Mouse (Mus musculus) common myeloid progenitor, adult 5-6 weeks (primary cell): ENCODE results near the gene Gm20662. TPM values are rescaled to one million over a fixed set of nuclear protein-coding genes. Genes with fewer than 3 reads are reported as not detected.

ENCODE experiments used
- ATAC-seq: replicated peaks from 2 replicates; pipeline ENCODE4 v1.8.0; 2016; ENCODE audit warnings: low read depth, mild to moderate bottlenecking, moderate TSS enrichment, inconsistent platforms; ENCODE audit not compliant: poor library complexity, severe bottlenecking
- total RNA-seq: library from RNA; stranded (forward); fragments of 200-1000, 187-1606 nt; gene quantifications from 2 replicates; pipeline ENCODE4 v1.2.3, GENCODE M21; 2017

Gene Gm20662
- total RNA-seq, 1 experiment from 2014 or later, result not detected

DNA sequence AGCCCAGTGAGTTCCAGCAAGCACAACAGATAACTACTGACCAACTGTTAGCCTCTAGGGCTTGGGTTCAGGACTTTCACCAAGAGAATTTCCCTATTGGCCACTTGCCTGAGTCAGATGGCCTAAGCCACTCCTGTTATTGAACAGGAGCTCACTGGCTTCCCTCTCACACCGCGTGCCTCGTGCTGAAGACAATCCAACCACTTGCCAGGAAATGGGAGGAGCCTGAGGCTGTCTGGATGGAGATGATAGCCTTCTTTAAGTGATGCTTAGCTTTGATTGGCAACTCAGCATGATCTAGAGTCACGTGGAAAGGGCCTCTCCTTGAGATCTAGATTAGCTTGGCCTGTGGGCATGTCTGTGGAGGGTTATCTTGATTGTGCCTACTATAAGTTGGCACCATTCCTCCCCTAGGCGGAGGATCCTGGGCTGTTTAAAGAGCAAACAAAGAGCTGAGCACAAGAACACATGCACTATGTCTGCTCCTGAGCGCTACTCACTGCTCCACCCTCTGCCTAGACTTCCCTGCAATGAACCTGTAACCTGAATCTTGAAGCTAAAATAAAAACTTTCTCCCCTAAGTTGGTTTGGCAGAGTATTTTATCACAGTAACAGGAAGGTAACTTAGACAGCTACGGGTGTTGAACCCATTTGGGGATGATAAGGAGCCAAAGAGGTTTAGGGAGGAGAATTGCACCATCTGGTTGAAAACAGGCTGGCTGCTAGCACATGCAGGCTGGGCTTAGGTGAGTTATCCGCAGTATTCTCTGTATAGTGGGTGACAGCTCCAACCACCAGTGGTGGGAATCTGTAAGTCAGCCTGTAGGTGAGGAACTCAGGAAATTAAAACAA is 24.2 kb upstream of the Gm20662 start:
- peak; percentile 65 for ATAC-seq

DNA sequence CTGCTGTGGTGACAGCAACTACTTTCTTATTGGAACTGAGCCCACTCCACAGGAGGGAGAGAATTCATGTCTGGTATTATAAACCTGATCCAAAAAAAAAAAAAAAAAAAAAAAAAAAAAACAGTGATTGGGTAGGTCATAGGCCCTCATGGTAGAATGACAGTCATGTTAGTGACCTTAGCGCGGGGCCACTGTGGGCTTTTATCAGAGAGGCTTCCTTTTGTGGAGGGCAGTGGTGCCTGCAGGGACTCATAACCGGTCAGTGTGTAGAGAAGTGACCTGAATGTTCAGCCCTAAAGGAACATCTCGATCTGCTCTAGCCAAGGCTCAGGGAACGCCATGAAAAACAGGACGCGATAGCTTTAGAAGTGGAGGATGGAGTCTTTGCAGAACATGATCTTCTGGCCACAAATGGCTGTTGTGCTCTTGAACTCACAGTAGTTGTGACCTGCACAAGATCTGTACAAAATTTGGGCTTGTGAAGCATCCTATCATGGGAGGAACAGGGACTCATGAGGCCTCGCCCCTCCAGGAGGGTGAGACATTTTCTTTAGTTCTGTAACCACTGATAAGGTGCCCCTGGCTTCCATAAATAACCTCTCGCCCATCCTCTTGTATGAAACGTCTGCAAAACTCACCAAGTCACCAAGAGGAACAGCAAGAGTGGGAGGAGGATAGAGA is 21.5 kb upstream of the Gm20662 start:
- peak; percentile 33 for ATAC-seq

DNA sequence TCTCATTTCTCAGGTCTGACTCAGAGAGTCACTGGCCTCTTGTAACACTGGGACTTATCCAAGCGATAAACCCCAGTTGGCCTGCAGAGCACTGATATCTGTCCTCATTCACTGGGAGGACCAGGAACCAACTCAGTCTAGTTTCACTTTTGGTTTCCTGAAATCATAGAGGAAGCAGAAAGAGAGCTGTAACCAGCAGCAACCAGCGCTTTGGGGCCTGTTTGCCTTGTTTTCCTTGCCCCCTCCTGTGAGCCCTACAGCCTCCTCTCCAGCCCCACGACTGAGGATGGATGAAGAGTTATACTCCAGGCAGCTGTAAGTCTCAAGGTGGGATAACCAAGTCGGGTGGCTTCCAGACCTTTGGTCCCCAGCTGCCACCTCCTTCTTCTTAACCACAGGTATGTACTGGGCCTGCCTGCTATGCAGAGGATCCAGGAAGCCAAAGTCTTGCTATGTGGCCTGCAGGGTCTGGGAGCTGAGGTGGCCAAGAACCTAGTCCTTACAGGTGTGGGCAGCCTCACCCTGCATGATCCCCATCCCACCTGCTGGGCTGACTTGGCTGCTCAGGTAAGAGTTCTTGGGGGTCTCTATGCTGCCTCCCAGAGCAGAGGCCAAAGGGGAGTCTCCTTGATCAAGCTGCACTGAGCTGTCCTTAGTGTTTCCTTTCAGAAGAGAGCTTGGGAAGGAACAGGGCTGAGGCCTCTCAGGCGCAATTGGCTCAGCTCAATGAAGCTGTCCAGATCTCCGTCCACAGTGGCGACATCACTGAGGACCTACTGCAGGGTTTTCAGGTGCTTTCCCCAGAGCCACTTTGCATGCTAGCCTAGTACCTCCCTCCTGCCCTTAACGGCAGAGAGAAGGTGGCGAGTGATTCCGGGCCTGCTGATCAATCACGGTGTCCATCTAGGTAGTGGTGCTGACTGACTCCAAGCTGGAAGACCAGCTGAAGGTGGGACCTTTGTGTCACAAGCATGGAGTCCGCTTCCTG is 20.5 kb upstream of the Gm20662 start, which contains the start of gene Uba7:
Gene Uba7 (plus strand): TSS at position 107 of the 988 bp plus-strand sequence.
- ATAC-seq, result peak; percentile 57

DNA sequence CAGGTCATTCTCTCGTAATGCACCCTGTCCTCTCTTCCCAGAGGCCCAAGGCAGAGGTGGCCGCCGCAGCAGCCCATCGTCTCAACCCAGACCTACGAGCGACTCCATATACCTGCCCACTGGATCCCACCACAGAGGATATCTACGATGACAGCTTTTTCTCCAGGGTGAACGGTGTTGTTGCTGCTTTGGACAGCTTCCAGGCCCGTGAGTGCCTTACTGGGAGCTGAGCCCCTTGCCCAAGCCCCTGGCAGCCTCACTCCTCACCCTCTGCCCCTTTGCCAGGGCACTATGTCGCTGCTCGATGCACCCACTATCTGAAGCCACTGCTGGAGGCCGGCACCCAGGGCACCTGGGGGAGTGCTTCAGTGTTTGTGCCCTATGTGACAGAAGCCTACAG is 17.3 kb upstream of the Gm20662 start:
- no peak for ATAC-seq

GRCm38 (mm10) chr9:107981684-107982605 is 14.2 kb upstream of the Gm20662 start:
- peak; percentile 4 for ATAC-seq

DNA sequence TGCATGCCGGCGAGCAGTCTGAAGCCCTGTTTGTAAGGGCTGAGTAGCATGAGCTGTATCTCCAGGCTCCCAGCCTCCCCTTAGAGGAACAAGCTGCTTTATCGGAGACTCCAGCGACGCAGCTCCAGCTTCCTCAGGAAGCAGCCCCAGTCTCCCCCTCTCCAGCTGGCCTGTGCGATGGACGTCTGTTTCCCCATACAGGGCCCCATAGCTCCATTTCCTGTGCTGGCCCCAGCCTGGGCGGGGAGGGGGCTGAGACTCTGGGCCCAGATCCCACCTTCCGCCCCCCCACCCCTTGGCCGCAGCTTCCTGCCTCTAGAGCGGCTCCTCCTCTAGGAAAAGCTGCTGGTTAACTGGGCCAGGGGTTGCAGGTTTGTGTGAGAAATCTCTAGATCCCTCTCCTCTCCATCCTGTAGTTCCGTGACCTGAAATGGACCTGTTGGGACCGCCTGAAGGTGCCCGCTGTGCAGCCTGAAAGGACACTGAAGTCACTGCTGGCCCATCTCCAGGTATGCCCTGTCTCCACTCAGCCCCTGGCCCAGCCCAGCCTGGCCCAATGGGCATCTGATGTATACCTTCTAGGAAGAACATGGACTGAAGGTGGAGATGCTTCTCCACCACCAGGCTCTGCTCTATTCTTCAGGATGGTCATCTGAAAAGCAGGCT is 13.3 kb upstream of the Gm20662 start, which contains the start of gene Gm20661:
Gene Gm20661 (plus strand): TSS at position 378 of the 666 bp plus-strand sequence.
- ATAC-seq, result peak; percentile 57

DNA sequence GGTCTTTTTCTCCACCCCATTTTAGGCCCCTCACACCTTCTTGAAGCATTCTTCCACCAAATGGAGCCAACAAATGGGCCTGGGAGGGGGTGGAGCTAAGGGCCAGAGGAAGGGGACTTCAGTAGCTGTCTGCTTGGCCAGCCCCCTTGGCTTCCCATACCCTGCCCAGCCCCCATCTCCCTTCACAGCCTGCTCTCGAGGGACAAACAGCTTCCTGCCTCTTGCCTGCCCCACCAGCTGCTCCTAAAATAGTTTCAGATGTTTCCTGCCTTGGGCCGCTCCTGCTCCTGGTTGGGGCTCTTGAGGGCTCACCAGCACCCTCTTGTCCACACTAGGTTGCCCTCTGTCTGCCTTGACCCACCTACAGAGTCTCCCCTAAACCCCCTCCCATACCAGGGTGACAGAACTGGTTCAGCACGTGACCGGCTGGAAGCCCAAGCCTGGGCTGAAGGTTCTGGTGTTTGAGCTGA is 12.7 kb upstream of the Gm20662 start:
- peak; percentile 33 for ATAC-seq

- no peak for ATAC-seq
Observed at GRCm38 (mm10) chr9:107984052-107984753, 11.9 kb upstream of the Gm20662 start.

DNA sequence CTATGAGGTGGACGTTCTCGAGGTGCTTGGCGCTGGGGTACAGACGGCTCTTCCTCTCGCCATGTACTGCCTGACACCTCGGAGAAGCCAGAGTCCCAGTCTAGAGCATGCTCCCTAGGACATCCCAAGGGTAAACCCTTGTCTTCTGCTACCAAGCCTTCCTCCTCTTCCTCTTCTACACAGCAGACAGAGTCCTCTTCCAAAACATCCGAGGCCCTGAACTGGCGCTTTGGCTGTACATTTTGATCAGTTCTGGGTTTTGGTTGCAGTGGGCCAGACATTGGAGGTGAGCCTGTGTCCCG is 11.4 kb upstream of the Gm20662 start:
- ATAC-seq, result no peak

DNA sequence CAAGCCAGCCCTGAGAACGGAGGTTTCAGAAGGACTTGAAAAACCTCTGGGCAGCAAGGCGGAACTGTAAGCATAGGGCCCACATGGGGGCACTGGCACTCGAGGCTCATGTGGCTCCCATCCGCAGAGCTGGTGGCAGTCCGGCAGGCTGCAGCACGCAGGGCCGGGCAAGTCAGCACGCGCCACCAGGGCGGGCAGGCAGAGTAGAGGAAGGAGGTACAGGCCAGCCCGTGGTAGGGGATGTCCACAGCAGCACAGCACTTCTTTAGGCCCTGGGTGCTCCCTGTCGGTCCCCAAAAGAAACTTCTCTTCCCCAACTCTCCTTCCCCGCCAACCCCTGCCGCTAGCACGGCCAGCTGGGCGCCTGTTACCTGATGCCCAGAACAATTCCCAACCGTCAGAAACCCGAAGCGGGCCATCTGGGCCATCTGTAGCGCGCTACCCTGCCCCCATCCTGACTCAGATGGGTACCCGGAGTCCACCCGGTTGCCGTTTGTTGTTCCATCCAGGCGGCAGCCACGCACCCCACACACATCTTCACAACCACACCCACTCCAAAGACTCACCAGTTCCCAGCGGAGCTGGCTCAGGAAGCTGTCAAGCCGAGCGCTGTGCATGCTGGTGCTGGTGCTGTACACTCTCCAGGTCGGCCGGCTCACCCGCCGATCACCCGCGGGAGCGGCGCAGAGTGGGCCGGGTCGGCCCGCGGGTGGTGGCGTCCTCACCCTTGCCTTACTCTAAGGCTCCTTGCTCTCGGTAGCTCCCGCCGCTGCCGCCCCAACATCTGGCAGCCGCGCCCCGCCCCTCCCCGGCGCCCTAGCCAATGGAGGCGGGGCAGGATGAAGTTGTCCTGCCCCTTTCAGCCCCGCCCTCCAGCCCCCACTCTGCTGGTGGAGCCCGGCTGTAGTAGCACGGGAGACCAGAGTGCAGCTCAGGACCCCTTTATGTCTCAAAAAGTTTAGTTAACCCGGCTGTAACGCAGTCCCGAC is 10.7 kb upstream of the Gm20662 start, which contains the start of gene Inka1:
Gene Inka1 (minus strand): TSS at position 749 of the 989 bp plus-strand sequence.
- ATAC-seq, result peak; percentile 26

GRCm38 (mm10) chr9:107986376-107986775 is 9.8 kb upstream of the Gm20662 start:
- ATAC-seq, result 0 out of 2 replicates have a peak, but pooled peaks have one; percentile 12

DNA sequence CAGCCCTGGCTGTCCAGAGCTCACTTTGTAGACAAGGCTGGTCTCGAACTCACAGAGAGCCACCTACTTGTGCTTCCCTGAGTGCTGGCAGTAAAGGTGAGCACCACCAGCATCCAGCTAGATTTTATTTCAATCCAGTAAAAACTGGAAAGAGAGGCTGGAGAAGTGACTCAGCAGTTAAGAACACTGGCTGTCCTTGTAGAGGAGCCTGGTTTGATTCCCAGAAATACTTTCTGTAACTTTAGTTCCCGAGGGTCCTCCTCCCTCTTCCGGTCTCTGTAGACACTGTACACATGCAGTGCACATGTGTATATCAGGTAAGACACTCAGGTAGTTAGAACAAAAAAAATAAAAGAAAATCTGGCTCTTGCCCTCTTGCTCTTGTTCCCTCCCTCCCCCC is 8.2 kb upstream of the Gm20662 start:
- ATAC-seq, result no peak

- no peak for ATAC-seq
Observed at GRCm38 (mm10) chr9:107992197-107992596, 4.0 kb upstream of the Gm20662 start, which contains the start of gene Cdhr4. Gene Cdhr4 (plus strand): TSS chr9:107992497.

DNA sequence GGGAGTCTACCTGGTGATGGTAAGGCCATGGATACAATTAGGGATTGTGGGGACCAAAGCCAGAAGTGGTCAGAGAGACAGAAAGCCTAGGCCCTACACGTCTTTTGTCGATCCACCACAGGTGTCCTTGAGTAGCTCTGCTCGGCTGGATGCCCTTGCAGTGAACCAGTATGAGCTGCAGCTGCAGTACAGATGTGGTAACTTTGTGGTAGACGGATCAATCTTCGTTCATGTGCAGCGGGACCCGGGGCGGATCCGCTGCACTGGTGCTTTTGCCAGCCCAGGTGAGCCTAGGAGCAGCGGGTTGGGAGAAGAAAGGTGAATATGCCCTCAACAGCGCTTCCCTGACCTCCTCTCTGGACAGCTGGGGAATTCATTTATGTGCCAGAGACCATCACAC is 3.1 kb upstream of the Gm20662 start:
- no peak for ATAC-seq

DNA sequence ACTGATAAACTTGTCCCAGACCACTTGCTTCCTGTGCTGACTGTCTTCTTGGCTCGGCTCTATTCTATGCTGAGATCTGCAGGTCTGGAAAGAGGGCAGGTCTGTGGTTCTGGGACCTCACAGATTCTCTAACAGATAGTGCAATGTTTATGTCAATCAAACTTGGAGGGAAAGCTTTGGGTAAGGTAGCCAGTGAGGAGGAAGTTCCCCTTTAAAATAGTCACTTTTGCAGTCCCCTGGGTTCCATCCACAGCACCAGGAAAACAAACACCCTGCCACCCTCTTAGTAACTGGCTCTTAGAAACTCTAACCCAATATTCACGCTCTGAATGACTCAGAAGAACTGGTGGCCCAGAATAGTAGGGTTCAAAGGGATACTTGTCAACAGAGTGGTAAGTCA is 1.7 kb upstream of the Gm20662 start:
- ATAC-seq, result peak; percentile 57

GRCm38 (mm10) chr9:107995513-107995912 is 636 bp upstream of the Gm20662 start:
- ATAC-seq, result no peak
